Mouse (Mus musculus) embryonic facial prominence, embryonic 13.5 days (tissue): Measurements from ENCODE around the gene Slc17a7. TPM values are rescaled to one million over a fixed set of nuclear protein-coding genes. Genes with fewer than 3 reads are reported as not detected.

Experiments used
- ATAC-seq: fragments of 200-750 bp; cut with Nextera tagmentation; 2 replicates; pipeline ENCODE4 v1.8.0; 2017; ENCODE audit warnings: low read depth; ENCODE audit not compliant: insufficient number of reproducible peaks, insufficient read depth, low FRiP score, low TSS enrichment
- H3K27ac ChIP-seq: fragments of 300-500 bp; sonication (generic); 2 replicates; pipeline ENCODE4 v1.5.1; 2015; ENCODE audit warnings: moderate library complexity, mild to moderate bottlenecking, inconsistent platforms
- H3K27me3 ChIP-seq: fragments of 300-500 bp; sonication (generic); 2 replicates; pipeline ENCODE4 v1.6.1; 2015; ENCODE audit warnings: mild to moderate bottlenecking, inconsistent platforms
- H3K36me3 ChIP-seq: fragments of 300-500 bp; sonication (generic); 2 replicates; pipeline ENCODE4 v1.6.1; 2015; ENCODE audit warnings: mild to moderate bottlenecking, inconsistent platforms
- H3K4me1 ChIP-seq: fragments of 300-500 bp; sonication (generic); 2 replicates; pipeline ENCODE4 v1.6.1; 2015; ENCODE audit warnings: inconsistent platforms
- H3K4me2 ChIP-seq: fragments of 300-500 bp; sonication (generic); 2 replicates; pipeline ENCODE4 v1.6.1; 2015; ENCODE audit warnings: moderate library complexity, mild to moderate bottlenecking, inconsistent platforms
- H3K4me3 ChIP-seq: fragments of 300-500 bp; sonication (generic); 2 replicates; pipeline ENCODE4 v1.5.1; 2015; ENCODE audit warnings: mild to moderate bottlenecking, inconsistent platforms
- H3K9ac ChIP-seq: fragments of 300-500 bp; sonication (generic); 2 replicates; pipeline ENCODE4 v1.6.1; 2015; ENCODE audit warnings: mild to moderate bottlenecking, inconsistent platforms
- H3K9me3 ChIP-seq: fragments of 300-500 bp; sonication (generic); 2 replicates; pipeline ENCODE4 v1.6.1; 2016; ENCODE audit warnings: inconsistent platforms
- WGBS: fragments of 180-500 bp; shearing (Covaris S2); methylation state at CpG from one replicate; pipeline ENCODE4 v1.1.7; 2015; ENCODE audit warnings: mixed read lengths; 5-methylcytosine and 5-hydroxymethylcytosine counted together
- polyA plus RNA-seq: library from polyadenylated mRNA; unstranded; fragments of >200 nt; fragmentation: Nextera tagmentation; extraction: Ambion mirVana; gene quantifications from 2 replicates; pipeline ENCODE4 v1.2.1, GENCODE M21; 2015

The Slc17a7 gene
- polyA plus RNA-seq, 1 experiment from 2014 or later = 0.22 TPM

- H3K4me1 ChIP-seq = peaks cover 9% of the 10 kb centered on the region; the same call in 1 of the 2 replicates
- H3K9me3 ChIP-seq = no peaks in the 10 kb centered on the region
- H3K9ac ChIP-seq = no peak overlapping the region
- no peak overlapping the region for H3K4me3 ChIP-seq
- peaks cover 26% of the 10 kb centered on the region for H3K27me3 ChIP-seq
- WGBS = 62% methylated on average over 13 of the region's 13 CpGs
- ATAC-seq = no peak
- no peak overlapping the region for H3K27ac ChIP-seq
- H3K4me2 ChIP-seq = no peak overlapping the region
- no peaks in the 10 kb centered on the region for H3K36me3 ChIP-seq
Measured at GRCm38 (mm10) chr7:45195341-45196175, 31.8 kb downstream of the Slc17a7 start.

- Histone ChIP-seq H3K36me3 (no peaks in the 10 kb centered on the region), H3K4me2 (no peak overlapping the region), H3K9me3 (no peaks in the 10 kb centered on the region), H3K4me3 (no peak overlapping the region), H3K27ac (no peak overlapping the region), H3K9ac (no peak overlapping the region), H3K4me1 (peaks cover 9% of the 10 kb centered on the region; the same call in 1 of the 2 replicates), H3K27me3 (peaks cover 22% of the 10 kb centered on the region)
- WGBS = 86% methylated on average over 4 of the region's 4 CpGs
- ATAC-seq = no peak
Measured at GRCm38 (mm10) chr7:45196176-45196535, 32.4 kb downstream of the Slc17a7 start.

GRCm38 (mm10) chr7:45196994-45197393 lies 33.2 kb downstream of the Slc17a7 start:
- H3K9me3 ChIP-seq = no peaks in the 10 kb centered on the region
- H3K4me1 ChIP-seq = peaks cover 2% of the 10 kb centered on the region; the same call in 1 of the 2 replicates
- no peak overlapping the region for H3K9ac ChIP-seq
- 59% methylated on average over 5 of the region's 5 CpGs for WGBS
- no peaks in the 10 kb centered on the region for H3K36me3 ChIP-seq
- H3K27me3 ChIP-seq = peaks cover 14% of the 10 kb centered on the region
- no peak overlapping the region for H3K4me2 ChIP-seq
- H3K27ac ChIP-seq = no peak overlapping the region
- no peak for ATAC-seq
- no peak overlapping the region for H3K4me3 ChIP-seq

DNA sequence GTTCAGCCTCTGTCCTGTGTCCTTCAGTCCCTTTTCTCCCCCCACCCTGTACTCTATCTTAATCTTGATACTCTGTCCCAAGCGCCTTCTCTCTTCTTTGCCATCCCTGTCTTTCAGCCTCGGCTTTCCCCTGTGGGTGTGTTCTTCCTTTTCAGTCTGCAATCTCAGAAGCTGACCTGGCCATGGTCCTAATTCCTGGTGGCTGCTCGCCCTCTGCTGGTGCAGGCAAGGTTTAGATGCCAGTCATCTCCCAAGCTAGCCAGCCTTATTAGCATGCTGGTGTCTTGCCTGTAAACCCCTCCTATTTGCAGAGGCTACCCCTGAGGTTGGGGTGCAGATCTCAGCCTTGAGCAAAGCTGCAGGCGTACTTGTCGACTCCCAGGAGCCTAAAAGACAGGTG lies 34.7 kb downstream of the Slc17a7 start:
- Histone ChIP-seq H3K4me2 (no peak overlapping the region), H3K36me3 (no peaks in the 10 kb centered on the region), H3K4me3 (no peak overlapping the region), H3K27ac (no peak overlapping the region), H3K9me3 (no peaks in the 10 kb centered on the region), H3K9ac (no peak overlapping the region), H3K27me3 (peaks cover 14% of the 10 kb centered on the region), H3K4me1 (no peaks in the 10 kb centered on the region)
- WGBS = 12% methylated on average over 5 of the region's 5 CpGs
- no peak for ATAC-seq

DNA sequence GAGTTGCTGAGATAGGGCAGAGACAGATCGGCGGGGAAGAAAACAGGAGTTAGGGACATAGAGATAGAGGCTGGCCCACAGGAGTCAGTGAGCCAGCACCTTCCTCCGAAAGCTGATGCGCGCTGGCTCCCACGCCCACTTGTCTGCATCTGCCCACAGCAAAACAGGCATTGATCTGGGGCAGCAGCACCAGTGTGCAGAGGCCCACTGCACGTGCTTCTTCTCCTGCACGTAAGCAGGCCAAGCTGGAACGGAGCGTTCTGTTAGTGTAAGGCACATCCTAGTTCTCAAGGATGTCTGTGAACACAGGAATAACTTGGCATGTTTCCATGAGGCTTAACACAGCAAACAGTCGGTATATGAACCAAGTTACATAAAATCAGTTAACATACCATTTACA lies 35.2 kb downstream of the Slc17a7 start:
- no peak overlapping the region for H3K4me2 ChIP-seq
- H3K27me3 ChIP-seq = peaks cover 14% of the 10 kb centered on the region
- no peaks in the 10 kb centered on the region for H3K36me3 ChIP-seq
- H3K4me1 ChIP-seq = no peaks in the 10 kb centered on the region
- no peaks in the 10 kb centered on the region for H3K9me3 ChIP-seq
- no peak for ATAC-seq
- H3K27ac ChIP-seq = no peak overlapping the region
- no peak overlapping the region for H3K9ac ChIP-seq
- WGBS = 81% methylated on average over 11 of the region's 11 CpGs
- no peak overlapping the region for H3K4me3 ChIP-seq

GRCm38 (mm10) chr7:45202654-45203053 lies 38.9 kb downstream of the Slc17a7 start:
- WGBS = 59% methylated on average over 10 of the region's 10 CpGs
- Histone ChIP-seq H3K36me3 (no peaks in the 10 kb centered on the region), H3K27ac (no peak overlapping the region), H3K9ac (no peak overlapping the region), H3K4me2 (no peak overlapping the region), H3K9me3 (no peaks in the 10 kb centered on the region), H3K27me3 (peaks cover 11% of the 10 kb centered on the region), H3K4me1 (no peaks in the 10 kb centered on the region), H3K4me3 (no peak overlapping the region)
- ATAC-seq = no peak

- Histone ChIP-seq H3K27ac (peak within 1 kb of the TSS; percentile 51; the same call in 1 of the 2 replicates), H3K4me3 (peak within 1 kb of the TSS; percentile 48), H3K9me3 (peaks cover 4% of the 10 kb centered on the region; the same call in 1 of the 2 replicates), H3K4me1 (no peaks in the 10 kb centered on the region), H3K27me3 (peaks cover 7% of the 10 kb centered on the region), H3K4me2 (peak within 1 kb of the TSS; percentile 55), H3K9ac (peak within 1 kb of the TSS; percentile 61), H3K36me3 (no peaks in the 10 kb centered on the region)
- peak; percentile 87 for ATAC-seq
- 9% methylated on average over 43 of the region's 44 CpGs for WGBS
Measured at GRCm38 (mm10) chr7:45204380-45205143, 40.8 kb downstream of the Slc17a7 start, which contains the start of gene Ccdc155. TSS of gene Ccdc155 (minus strand) at chr7:45204892.

- Histone ChIP-seq H3K36me3 (no peaks in the 10 kb centered on the region), H3K27me3 (peaks cover 35% of the 10 kb centered on the region), H3K9me3 (peaks cover 4% of the 10 kb centered on the region; the same call in 1 of the 2 replicates), H3K4me2 (no peak overlapping the region), H3K9ac (no peak overlapping the region), H3K4me1 (peaks cover 7% of the 10 kb centered on the region; the same call in 1 of the 2 replicates), H3K27ac (no peak overlapping the region), H3K4me3 (no peak overlapping the region)
- WGBS = 77% methylated on average over 6 of the region's 6 CpGs
- no peak for ATAC-seq
Measured at GRCm38 (mm10) chr7:45208260-45208659, 44.5 kb downstream of the Slc17a7 start.

DNA sequence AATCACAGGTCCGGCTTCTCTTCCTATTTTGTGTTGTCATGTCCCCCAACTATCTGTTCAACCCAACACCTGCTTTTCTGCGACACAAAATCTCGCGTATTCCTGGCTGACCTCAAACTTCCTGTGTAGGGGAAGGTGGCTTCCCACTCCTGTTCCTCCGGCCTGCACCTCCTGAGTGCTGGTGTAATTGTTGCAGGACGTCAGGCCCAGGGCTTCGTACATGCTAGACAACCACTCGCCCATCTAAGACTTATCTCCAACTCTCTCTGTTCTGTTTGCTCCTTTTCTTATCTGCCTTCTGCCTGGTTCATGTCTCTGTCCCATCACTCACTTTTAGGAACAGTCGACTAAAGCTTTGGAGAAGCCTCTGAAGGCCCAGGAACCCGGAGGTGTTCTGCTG lies 47.3 kb downstream of the Slc17a7 start:
- Histone ChIP-seq H3K27me3 (peaks cover 35% of the 10 kb centered on the region), H3K4me3 (peak overlapping the region; percentile 20; the same call in 1 of the 2 replicates), H3K4me2 (peak overlapping the region; percentile 44; the same call in 1 of the 2 replicates), H3K4me1 (peaks cover 14% of the 10 kb centered on the region), H3K9me3 (peaks cover 4% of the 10 kb centered on the region; the same call in 1 of the 2 replicates), H3K36me3 (no peaks in the 10 kb centered on the region), H3K27ac (no peak overlapping the region), H3K9ac (0 out of 2 replicates have a peak overlapping the region, but pooled peaks have one; percentile 51)
- WGBS = 72% methylated on average over 10 of the region's 10 CpGs
- ATAC-seq = no peak

GRCm38 (mm10) chr7:45211851-45212251 lies 48.1 kb downstream of the Slc17a7 start, which contains the start of gene Dkkl1:
TSS of gene Dkkl1 (minus strand) at chr7:45212147.
- H3K36me3 ChIP-seq = no peaks in the 10 kb centered on the region
- H3K4me3 ChIP-seq = peak within 1 kb of the TSS; percentile 20
- peaks cover 4% of the 10 kb centered on the region; the same call in 1 of the 2 replicates for H3K9me3 ChIP-seq
- H3K27me3 ChIP-seq = peaks cover 35% of the 10 kb centered on the region
- peak within 1 kb of the TSS; percentile 44 for H3K4me2 ChIP-seq
- H3K4me1 ChIP-seq = peaks cover 16% of the 10 kb centered on the region
- 5% methylated on average over 17 of the region's 17 CpGs for WGBS
- no peak within 1 kb of the TSS for H3K27ac ChIP-seq
- peak within 1 kb of the TSS; percentile 51; the same call in 1 of the 2 replicates for H3K9ac ChIP-seq
- no peak for ATAC-seq

- no peak for ATAC-seq
- Histone ChIP-seq H3K27me3 (peaks cover 35% of the 10 kb centered on the region), H3K9me3 (peaks cover 4% of the 10 kb centered on the region; the same call in 1 of the 2 replicates), H3K9ac (no peak overlapping the region), H3K4me1 (peaks cover 21% of the 10 kb centered on the region), H3K4me2 (no peak overlapping the region), H3K4me3 (0 out of 2 replicates have a peak overlapping the region, but pooled peaks have one; percentile 20), H3K36me3 (peaks cover 4% of the 10 kb centered on the region), H3K27ac (no peak overlapping the region)
- WGBS = 74% methylated on average over 7 of the region's 7 CpGs
Measured at GRCm38 (mm10) chr7:45212356-45212755, 48.6 kb downstream of the Slc17a7 start.
